Mouse (Mus musculus) lung, postnatal 0 days (tissue): ENCODE data around the gene Mcur1. TPM values are rescaled to one million over a fixed set of nuclear protein-coding genes. Genes with fewer than 3 reads are reported as not detected.

Experiments used
- ATAC-seq: fragments of 200-750 bp; cut with Nextera tagmentation; 2 replicates; pipeline ENCODE4 v1.8.0; 2017; ENCODE audit warnings: moderate library complexity
- DNase-seq: peaks from one replicate; pipeline ENCODE4 v3.0.0-alpha.2; 2016; ENCODE audit warnings: low spot score
- H3K27ac ChIP-seq: fragments of 300-500 bp; sonication (generic); 2 replicates; pipeline ENCODE4 v1.5.1; 2014; ENCODE audit warnings: antibody characterized with exemption, mild to moderate bottlenecking, low read length, mixed read lengths
- H3K27me3 ChIP-seq: fragments of 300-500 bp; sonication (generic); replicated peaks from 2 replicates; pipeline ENCODE4 v1.6.1; 2014; ENCODE audit warnings: low read length, mixed read lengths; ENCODE audit not compliant: insufficient read depth
- H3K36me3 ChIP-seq: fragments of 300-500 bp; sonication (generic); 2 replicates; pipeline ENCODE4 v1.6.1; 2014; ENCODE audit warnings: low read length, mixed read lengths; ENCODE audit not compliant: insufficient read depth
- H3K4me1 ChIP-seq: fragments of 300-500 bp; sonication (generic); 2 replicates; pipeline ENCODE4 v1.6.1; 2014; ENCODE audit warnings: antibody characterized with exemption, low read depth, low read length, mixed read lengths; ENCODE audit not compliant: insufficient read depth
- H3K4me2 ChIP-seq: fragments of 300-500 bp; sonication (generic); replicated peaks from 2 replicates; pipeline ENCODE4 v1.6.1; 2014; ENCODE audit warnings: low read depth, mild to moderate bottlenecking, low read length, moderate library complexity, mixed read lengths
- H3K4me3 ChIP-seq: fragments of 300-500 bp; sonication (generic); 2 replicates; pipeline ENCODE4 v1.5.1; 2014; ENCODE audit warnings: low read depth, low read length
- H3K9ac ChIP-seq: fragments of 300-500 bp; sonication (generic); replicated peaks from 2 replicates; pipeline ENCODE4 v1.6.1; 2014; ENCODE audit warnings: low read depth, mild to moderate bottlenecking
- H3K9me3 ChIP-seq: fragments of 300-500 bp; sonication (generic); 2 replicates; pipeline ENCODE4 v1.6.1; 2016; ENCODE audit warnings: low read length, mixed read lengths
- CTCF ChIP-seq: IDR thresholded peaks from 2 replicates; pipeline ENCODE4 v1.5.1; 2016; ENCODE audit warnings: antibody characterized with exemption, mild to moderate bottlenecking
- EP300 ChIP-seq: IDR thresholded peaks from 2 replicates; pipeline ENCODE4 v1.6.1; 2016; ENCODE audit warnings: antibody characterized with exemption, mild to moderate bottlenecking, control low read depth
- WGBS: fragments of 180-500 bp; shearing (Covaris S2); extraction: QIAGEN DNeasy Blood & Tissue Kit; methylation state at CpG from one replicate; pipeline ENCODE4 v1.1.7; 2014; 5-methylcytosine and 5-hydroxymethylcytosine counted together
- polyA plus RNA-seq: library from polyadenylated mRNA; unstranded; fragments of >200 nt; fragmentation: Nextera tagmentation; extraction: Ambion mirVana; gene quantifications from 2 replicates; pipeline ENCODE4 v1.2.1, GENCODE M21; 2015

Mcur1 gene
- polyA plus RNA-seq, 1 experiment from 2014 or later, result 20.0 TPM

GRCm38 (mm10) chr13:43558959-43559358 is 1.0 kb downstream of the Mcur1 start:
- H3K4me2 ChIP-seq, result peak overlapping the region; percentile 91
- no peaks in the 10 kb centered on the region for H3K9me3 ChIP-seq
- ATAC-seq (no peak), DNase-seq (peak; percentile 27)
- no peak for TF ChIP-seq EP300
- H3K9ac ChIP-seq, result 0 out of 2 replicates have a peak overlapping the region, but pooled peaks have one; percentile 68
- peaks cover 16% of the 10 kb centered on the region for H3K4me1 ChIP-seq
- no peaks in the 10 kb centered on the region for H3K27me3 ChIP-seq
- H3K4me3 ChIP-seq, result peak overlapping the region; percentile 76
- H3K36me3 ChIP-seq, result no peaks in the 10 kb centered on the region
- no peak overlapping the region for H3K27ac ChIP-seq
- WGBS, result 16% methylated on average over 6 of the region's 6 CpGs

GRCm38 (mm10) chr13:43558357-43558756 is 1.6 kb downstream of the Mcur1 start:
- Histone ChIP-seq H3K4me1 (peaks cover 16% of the 10 kb centered on the region), H3K4me3 (peak overlapping the region; percentile 76; the same call in 1 of the 2 replicates), H3K36me3 (0 out of 2 replicates have a peak, but pooled peaks cover 3% of the 10 kb centered on the region), H3K4me2 (peak overlapping the region; percentile 91), H3K9me3 (no peaks in the 10 kb centered on the region), H3K27me3 (no peaks in the 10 kb centered on the region), H3K9ac (no peak overlapping the region), H3K27ac (no peak overlapping the region)
- 49% methylated on average over 6 of the region's 6 CpGs for WGBS
- TF ChIP-seq EP300 (no peak), CTCF (no peak)
- ATAC-seq, result no peak
- no peak for DNase-seq

- peaks cover 16% of the 10 kb centered on the region for H3K4me1 ChIP-seq
- H3K27ac ChIP-seq, result no peak overlapping the region
- H3K9me3 ChIP-seq, result no peaks in the 10 kb centered on the region
- H3K36me3 ChIP-seq, result peaks cover 8% of the 10 kb centered on the region; the same call in 1 of the 2 replicates
- H3K4me3 ChIP-seq, result no peak overlapping the region
- no peak for TF ChIP-seq CTCF
- no peak for TF ChIP-seq EP300
- no peaks in the 10 kb centered on the region for H3K27me3 ChIP-seq
- WGBS, result 77% methylated on average over 9 of the region's 9 CpGs
- no peak overlapping the region for H3K4me2 ChIP-seq
- no peak overlapping the region for H3K9ac ChIP-seq
- ATAC-seq, result no peak
- DNase-seq, result peak; percentile 39
These were observed 3.0 kb downstream of the Mcur1 start for GRCm38 (mm10) chr13:43556913-43557542.

GRCm38 (mm10) chr13:43555321-43555720 is 4.7 kb downstream of the Mcur1 start:
- no peak overlapping the region for H3K27ac ChIP-seq
- H3K4me3 ChIP-seq, result no peak overlapping the region
- TF ChIP-seq EP300, result no peak
- no peaks in the 10 kb centered on the region for H3K27me3 ChIP-seq
- no peak for ATAC-seq
- H3K4me1 ChIP-seq, result peaks cover 16% of the 10 kb centered on the region
- DNase-seq, result no peak
- no peaks in the 10 kb centered on the region for H3K9me3 ChIP-seq
- peaks cover 8% of the 10 kb centered on the region; the same call in 1 of the 2 replicates for H3K36me3 ChIP-seq
- 94% methylated on average over 9 of the region's 9 CpGs for WGBS
- H3K9ac ChIP-seq, result no peak overlapping the region
- no peak overlapping the region for H3K4me2 ChIP-seq

GRCm38 (mm10) chr13:43554827-43555226 is 5.2 kb downstream of the Mcur1 start:
- Histone ChIP-seq H3K27me3 (no peaks in the 10 kb centered on the region), H3K9ac (no peak overlapping the region), H3K36me3 (peaks cover 8% of the 10 kb centered on the region; the same call in 1 of the 2 replicates), H3K27ac (no peak overlapping the region), H3K4me3 (no peak overlapping the region), H3K9me3 (no peaks in the 10 kb centered on the region), H3K4me2 (no peak overlapping the region), H3K4me1 (peaks cover 16% of the 10 kb centered on the region)
- WGBS, result 79% methylated on average over 7 of the region's 7 CpGs
- no peak for ATAC-seq
- no peak for TF ChIP-seq EP300
- no peak for TF ChIP-seq CTCF
- no peak for DNase-seq

- no peaks in the 10 kb centered on the region for H3K4me1 ChIP-seq
- no peak overlapping the region for H3K9ac ChIP-seq
- TF ChIP-seq EP300 (no peak), CTCF (no peak)
- H3K9me3 ChIP-seq, result no peaks in the 10 kb centered on the region
- 90% methylated on average over 8 of the region's 8 CpGs for whole genome bisulfite sequencing
- H3K27ac ChIP-seq, result no peak overlapping the region
- no peaks in the 10 kb centered on the region for H3K27me3 ChIP-seq
- no peak overlapping the region for H3K4me3 ChIP-seq
- H3K4me2 ChIP-seq, result no peak overlapping the region
- DNase-seq (no peak), ATAC-seq (no peak)
- peaks cover 19% of the 10 kb centered on the region; the same call in 1 of the 2 replicates for H3K36me3 ChIP-seq
These were observed 9.3 kb downstream of the Mcur1 start for GRCm38 (mm10) chr13:43550676-43551075.
